Mouse (Mus musculus): ENCODE results near the gene Cntnap2. TPM values are rescaled to one million over a fixed set of nuclear protein-coding genes. Genes with fewer than 3 reads are reported as not detected.

Cntnap2 gene
- polyA plus RNA-seq, 2 experiments: 1.5 to 2.5 TPM

- no peak overlapping the region for H3K4me3 ChIP-seq (replicated peaks; ENCODE audit: low read length)
- H3K36me3 ChIP-seq (ENCODE audit: control insufficient read depth, insufficient read depth, low read length): no peaks in the 10 kb centered on the region
- 53% methylated on average over 7 of the region's 7 CpGs for WGBS
- TF ChIP-seq POLR2A (IDR thresholded peaks at IDR 0.05; ENCODE audit: borderline replicate concordance, extremely low read depth, insufficient read depth, insufficient read length): no peak
- no peak overlapping the region for H3K27ac ChIP-seq (replicated peaks; ENCODE audit: low read depth, low read length)
- DNase-seq (ENCODE audit: low spot score) (no peak), ATAC-seq (ENCODE audit: low FRiP score, low read depth) (no peak)
- H3K9me3 ChIP-seq (ENCODE audit: control insufficient read depth, low read length): no peaks in the 10 kb centered on the region
- no peak overlapping the region for H3K4me2 ChIP-seq (replicated peaks; ENCODE audit: low read depth, low read length, severe bottlenecking)
- H3K4me1 ChIP-seq (ENCODE audit: control insufficient read depth, insufficient read depth, low read length): no peaks in the 10 kb centered on the region
- no peak overlapping the region for H3K9ac ChIP-seq (ENCODE audit: low read depth, low read length, severe bottlenecking)
- H3K27me3 ChIP-seq (ENCODE audit: control insufficient read depth, insufficient read depth, low read length): no peaks in the 10 kb centered on the region
Measured at GRCm38 (mm10) chr6:46704293-46705170, 1645.4 kb downstream of the Cntnap2 start.

GRCm38 (mm10) chr6:46705926-46706325 lies 1646.8 kb downstream of the Cntnap2 start:
- H3K9me3 ChIP-seq (ENCODE audit: control insufficient read depth, low read length): no peaks in the 10 kb centered on the region
- DNase-seq (ENCODE audit: low spot score) (no peak), ATAC-seq (ENCODE audit: low FRiP score, low read depth) (no peak)
- no peak overlapping the region for H3K4me2 ChIP-seq (replicated peaks; ENCODE audit: low read depth, low read length, severe bottlenecking)
- H3K36me3 ChIP-seq (ENCODE audit: control insufficient read depth, insufficient read depth, low read length): no peaks in the 10 kb centered on the region
- no peak for TF ChIP-seq POLR2A (IDR thresholded peaks at IDR 0.05; ENCODE audit: borderline replicate concordance, extremely low read depth, insufficient read depth, insufficient read length)
- no peaks in the 10 kb centered on the region for H3K4me1 ChIP-seq (ENCODE audit: control insufficient read depth, insufficient read depth, low read length)
- no peaks in the 10 kb centered on the region for H3K27me3 ChIP-seq (ENCODE audit: control insufficient read depth, insufficient read depth, low read length)
- no peak overlapping the region for H3K9ac ChIP-seq (ENCODE audit: low read depth, low read length, severe bottlenecking)
- H3K4me3 ChIP-seq (replicated peaks; ENCODE audit: low read length): no peak overlapping the region
- H3K27ac ChIP-seq (replicated peaks; ENCODE audit: low read depth, low read length): no peak overlapping the region
- 79% methylated on average over 3 of the region's 3 CpGs for WGBS

- no peak overlapping the region for H3K4me2 ChIP-seq (replicated peaks; ENCODE audit: low read depth, low read length, severe bottlenecking)
- no peaks in the 10 kb centered on the region for H3K36me3 ChIP-seq (ENCODE audit: control insufficient read depth, insufficient read depth, low read length)
- H3K4me3 ChIP-seq (replicated peaks; ENCODE audit: low read length): no peak overlapping the region
- ATAC-seq (ENCODE audit: low FRiP score, low read depth) (no peak), DNase-seq (ENCODE audit: low spot score) (no peak)
- no peaks in the 10 kb centered on the region for H3K9me3 ChIP-seq (ENCODE audit: control insufficient read depth, low read length)
- no peaks in the 10 kb centered on the region for H3K4me1 ChIP-seq (ENCODE audit: control insufficient read depth, insufficient read depth, low read length)
- H3K27ac ChIP-seq (replicated peaks; ENCODE audit: low read depth, low read length): no peak overlapping the region
- no peaks in the 10 kb centered on the region for H3K27me3 ChIP-seq (ENCODE audit: control insufficient read depth, insufficient read depth, low read length)
- H3K9ac ChIP-seq (ENCODE audit: low read depth, low read length, severe bottlenecking): no peak overlapping the region
- 79% methylated on average over 2 of the region's 2 CpGs for WGBS
- no peak for TF ChIP-seq POLR2A (IDR thresholded peaks at IDR 0.05; ENCODE audit: borderline replicate concordance, extremely low read depth, insufficient read depth, insufficient read length)
Measured at GRCm38 (mm10) chr6:46716576-46716975, 1657.4 kb downstream of the Cntnap2 start.

GRCm38 (mm10) chr6:46733794-46734193 lies 1674.6 kb downstream of the Cntnap2 start:
- DNase-seq (ENCODE audit: low spot score): no peak
- Histone ChIP-seq H3K9ac (ENCODE audit: low read depth, low read length, severe bottlenecking) (no peak overlapping the region), H3K4me1 (ENCODE audit: control insufficient read depth, insufficient read depth, low read length) (no peaks in the 10 kb centered on the region), H3K36me3 (ENCODE audit: control insufficient read depth, insufficient read depth, low read length) (no peaks in the 10 kb centered on the region), H3K4me3 (replicated peaks; ENCODE audit: low read length) (no peak overlapping the region), H3K27me3 (ENCODE audit: control insufficient read depth, insufficient read depth, low read length) (no peaks in the 10 kb centered on the region), H3K4me2 (replicated peaks; ENCODE audit: low read depth, low read length, severe bottlenecking) (no peak overlapping the region), H3K9me3 (ENCODE audit: control insufficient read depth, low read length) (no peaks in the 10 kb centered on the region), H3K27ac (replicated peaks; ENCODE audit: low read depth, low read length) (no peak overlapping the region)
- no peak for TF ChIP-seq POLR2A (IDR thresholded peaks at IDR 0.05; ENCODE audit: borderline replicate concordance, extremely low read depth, insufficient read depth, insufficient read length)
- no peak for ATAC-seq (ENCODE audit: low FRiP score, low read depth)

GRCm38 (mm10) chr6:46748448-46748847 lies 1689.3 kb downstream of the Cntnap2 start:
- H3K27ac ChIP-seq (replicated peaks; ENCODE audit: low read depth, low read length): no peak overlapping the region
- no peaks in the 10 kb centered on the region for H3K9me3 ChIP-seq (ENCODE audit: control insufficient read depth, low read length)
- no peaks in the 10 kb centered on the region for H3K4me1 ChIP-seq (ENCODE audit: control insufficient read depth, insufficient read depth, low read length)
- DNase-seq (ENCODE audit: low spot score) (no peak), ATAC-seq (ENCODE audit: low FRiP score, low read depth) (no peak)
- H3K4me3 ChIP-seq (replicated peaks; ENCODE audit: low read length): no peak overlapping the region
- H3K9ac ChIP-seq (ENCODE audit: low read depth, low read length, severe bottlenecking): no peak overlapping the region
- TF ChIP-seq POLR2A (IDR thresholded peaks at IDR 0.05; ENCODE audit: borderline replicate concordance, extremely low read depth, insufficient read depth, insufficient read length): no peak
- H3K36me3 ChIP-seq (ENCODE audit: control insufficient read depth, insufficient read depth, low read length): no peaks in the 10 kb centered on the region
- H3K27me3 ChIP-seq (ENCODE audit: control insufficient read depth, insufficient read depth, low read length): no peaks in the 10 kb centered on the region
- no peak overlapping the region for H3K4me2 ChIP-seq (replicated peaks; ENCODE audit: low read depth, low read length, severe bottlenecking)

Measured in limb, embryonic 14.5 days (tissue).